Mouse (Mus musculus) heart, embryonic 10.5 days (tissue): ENCODE results near the gene 1700034J05Rik. TPM values are rescaled to one million over a fixed set of nuclear protein-coding genes. Genes with fewer than 3 reads are reported as not detected.

Experiments
- DNase-seq: peaks from one replicate; pipeline ENCODE4 v3.0.0-alpha.2; 2017; ENCODE audit warnings: low spot score
- H3K27ac ChIP-seq: fragments of 300-500 bp; sonication (generic); 2 replicates; pipeline ENCODE4 v1.5.1; 2016; ENCODE audit warnings: mild to moderate bottlenecking
- H3K27me3 ChIP-seq: fragments of 300-500 bp; sonication (generic); 2 replicates; pipeline ENCODE4 v1.6.1; 2016; ENCODE audit warnings: mild to moderate bottlenecking; ENCODE audit not compliant: poor library complexity, insufficient read depth, severe bottlenecking
- H3K36me3 ChIP-seq: fragments of 300-500 bp; sonication (generic); 2 replicates; pipeline ENCODE4 v1.6.1; 2016; ENCODE audit warnings: mild to moderate bottlenecking, moderate library complexity
- H3K4me1 ChIP-seq: fragments of 300-500 bp; sonication (generic); 2 replicates; pipeline ENCODE4 v1.6.1; 2016; ENCODE audit warnings: mild to moderate bottlenecking
- H3K4me3 ChIP-seq: fragments of 300-500 bp; sonication (generic); 2 replicates; pipeline ENCODE4 v1.5.1; 2016; ENCODE audit warnings: mild to moderate bottlenecking, moderate library complexity
- H3K9me3 ChIP-seq: fragments of 300-500 bp; sonication (generic); 2 replicates; pipeline ENCODE4 v1.6.1; 2016; ENCODE audit warnings: mild to moderate bottlenecking, moderate library complexity
- WGBS: fragments of 180-500 bp; shearing (Covaris S2); methylation state at CpG from one replicate; pipeline ENCODE4 v1.1.7; 2016; 5-methylcytosine and 5-hydroxymethylcytosine counted together
- polyA plus RNA-seq: library from polyadenylated mRNA; unstranded; fragments of >200 nt; fragmentation: Nextera tagmentation; extraction: Ambion mirVana; gene quantifications from 2 replicates; pipeline ENCODE4 v1.2.1, GENCODE M21; 2016

The 1700034J05Rik gene
- polyA plus RNA-seq, 1 experiment from 2014 or later: 0.33 TPM

- H3K36me3 ChIP-seq: 0 out of 2 replicates have a peak, but pooled peaks cover 4% of the 10 kb centered on the region
- no peaks in the 10 kb centered on the region for H3K27me3 ChIP-seq
- H3K4me1 ChIP-seq: peaks cover 57% of the 10 kb centered on the region
- no peak overlapping the region for H3K4me3 ChIP-seq
- WGBS: 45% methylated on average over 5 of the region's 5 CpGs
- peak overlapping the region; percentile 12; the same call in 1 of the 2 replicates for H3K27ac ChIP-seq
- no peak for DNase-seq
- H3K9me3 ChIP-seq: no peaks in the 10 kb centered on the region
Observed at GRCm38 (mm10) chr6:146960956-146961355, 6.7 kb upstream of the 1700034J05Rik start.

DNA sequence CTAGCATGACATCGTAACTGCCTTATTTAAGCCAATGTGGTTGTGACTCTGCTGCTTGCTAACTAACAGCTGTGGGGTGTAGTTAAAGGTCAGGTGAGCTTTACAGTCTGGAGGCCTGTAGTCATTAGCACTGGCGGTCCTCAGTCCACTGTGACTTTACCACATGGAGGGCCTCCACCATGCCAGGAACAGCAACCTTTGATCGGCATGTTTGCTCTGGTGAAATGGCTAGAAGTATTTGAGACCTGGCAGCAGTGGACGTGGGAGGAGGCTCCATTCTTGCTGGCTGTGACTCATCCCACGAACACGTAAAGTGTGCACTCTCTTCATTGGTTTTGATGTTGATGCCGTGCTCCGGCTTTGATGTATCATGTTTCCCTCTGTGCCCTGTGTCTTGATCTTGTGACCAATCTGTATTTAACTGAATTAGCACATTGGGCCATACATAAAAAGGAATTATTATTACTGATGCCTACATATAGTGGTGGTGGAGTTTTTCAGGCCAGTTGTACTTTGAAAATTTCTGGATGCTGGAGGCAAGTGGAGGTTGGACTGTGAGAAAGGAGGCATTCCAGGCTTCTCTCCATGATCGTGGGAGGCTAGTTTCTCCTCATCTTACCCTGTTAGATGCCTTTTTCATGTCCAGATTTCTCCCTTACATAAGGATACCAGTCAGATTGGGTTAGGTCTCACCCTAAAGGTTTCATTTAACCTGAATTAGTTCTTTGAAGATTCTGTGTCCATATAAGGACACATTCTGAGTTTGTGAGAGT is 5.9 kb upstream of the 1700034J05Rik start:
- no peaks in the 10 kb centered on the region for H3K27me3 ChIP-seq
- DNase-seq: no peak
- WGBS: 71% methylated on average over 9 of the region's 9 CpGs
- no peak overlapping the region for H3K27ac ChIP-seq
- 0 out of 2 replicates have a peak, but pooled peaks cover 4% of the 10 kb centered on the region for H3K36me3 ChIP-seq
- H3K4me1 ChIP-seq: peaks cover 57% of the 10 kb centered on the region
- no peaks in the 10 kb centered on the region for H3K9me3 ChIP-seq
- H3K4me3 ChIP-seq: no peak overlapping the region

- 64% methylated on average over 1 of the region's 1 CpGs for WGBS
- Histone ChIP-seq H3K27ac (no peak overlapping the region), H3K4me1 (peaks cover 56% of the 10 kb centered on the region), H3K27me3 (no peaks in the 10 kb centered on the region), H3K9me3 (no peaks in the 10 kb centered on the region), H3K36me3 (0 out of 2 replicates have a peak, but pooled peaks cover 4% of the 10 kb centered on the region), H3K4me3 (no peak overlapping the region)
- DNase-seq: no peak
Observed at GRCm38 (mm10) chr6:146958694-146959093, 4.5 kb upstream of the 1700034J05Rik start.

- no peaks in the 10 kb centered on the region for H3K36me3 ChIP-seq
- WGBS: 95% methylated on average over 1 of the region's 1 CpGs
- no peaks in the 10 kb centered on the region for H3K27me3 ChIP-seq
- no peaks in the 10 kb centered on the region for H3K9me3 ChIP-seq
- H3K27ac ChIP-seq: no peak overlapping the region
- peaks cover 54% of the 10 kb centered on the region for H3K4me1 ChIP-seq
- H3K4me3 ChIP-seq: no peak overlapping the region
- DNase-seq: no peak
Observed at GRCm38 (mm10) chr6:146956961-146957360, 2.7 kb upstream of the 1700034J05Rik start.

GRCm38 (mm10) chr6:146955896-146956295 is 1.7 kb upstream of the 1700034J05Rik start:
- H3K4me1 ChIP-seq: peaks cover 48% of the 10 kb centered on the region
- peak; percentile 90 for DNase-seq

GRCm38 (mm10) chr6:146955475-146955874 is 1.3 kb upstream of the 1700034J05Rik start:
- DNase-seq: no peak
- Histone ChIP-seq H3K36me3 (no peaks in the 10 kb centered on the region), H3K4me3 (peak overlapping the region; percentile 31; the same call in 1 of the 2 replicates), H3K27me3 (no peaks in the 10 kb centered on the region), H3K4me1 (peaks cover 46% of the 10 kb centered on the region), H3K27ac (no peak overlapping the region), H3K9me3 (no peaks in the 10 kb centered on the region)
- WGBS: 63% methylated on average over 1 of the region's 1 CpGs

More at GRCm38 (mm10) chr6:146955896-146956295, 1.7 kb upstream of the 1700034J05Rik start:
- H3K27me3 ChIP-seq: no peaks in the 10 kb centered on the region
- WGBS: 17% methylated on average over 12 of the region's 12 CpGs
- peak overlapping the region; percentile 56; the same call in 1 of the 2 replicates for H3K27ac ChIP-seq
- H3K36me3 ChIP-seq: no peaks in the 10 kb centered on the region
- peak overlapping the region; percentile 31; the same call in 1 of the 2 replicates for H3K4me3 ChIP-seq
- no peaks in the 10 kb centered on the region for H3K9me3 ChIP-seq

DNA sequence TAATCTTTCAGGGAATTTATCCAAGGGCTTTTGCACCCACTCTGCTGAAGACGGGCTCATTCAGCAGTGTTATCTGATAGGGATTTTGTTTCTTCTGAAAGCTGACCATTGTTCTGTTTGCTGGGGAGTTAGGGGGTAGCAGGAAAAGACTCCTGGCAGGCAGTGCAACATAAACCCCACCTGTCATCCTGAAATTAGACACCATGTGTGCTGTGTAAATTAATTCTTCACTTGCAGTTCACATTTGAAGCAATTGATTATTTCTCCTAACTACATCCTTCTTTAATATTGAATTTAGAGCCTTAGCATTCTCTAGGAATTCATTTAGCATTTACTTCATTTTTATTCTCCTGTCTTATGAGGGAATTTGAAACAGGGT is 3.8 kb downstream of the 1700034J05Rik start:
- H3K4me1 ChIP-seq: peaks cover 57% of the 10 kb centered on the region
- WGBS: 21% methylated on average over 1 of the region's 1 CpGs
- no peaks in the 10 kb centered on the region for H3K27me3 ChIP-seq
- DNase-seq: no peak
- no peaks in the 10 kb centered on the region for H3K9me3 ChIP-seq
- H3K27ac ChIP-seq: no peak overlapping the region
- H3K4me3 ChIP-seq: no peak overlapping the region
- H3K36me3 ChIP-seq: no peaks in the 10 kb centered on the region

DNA sequence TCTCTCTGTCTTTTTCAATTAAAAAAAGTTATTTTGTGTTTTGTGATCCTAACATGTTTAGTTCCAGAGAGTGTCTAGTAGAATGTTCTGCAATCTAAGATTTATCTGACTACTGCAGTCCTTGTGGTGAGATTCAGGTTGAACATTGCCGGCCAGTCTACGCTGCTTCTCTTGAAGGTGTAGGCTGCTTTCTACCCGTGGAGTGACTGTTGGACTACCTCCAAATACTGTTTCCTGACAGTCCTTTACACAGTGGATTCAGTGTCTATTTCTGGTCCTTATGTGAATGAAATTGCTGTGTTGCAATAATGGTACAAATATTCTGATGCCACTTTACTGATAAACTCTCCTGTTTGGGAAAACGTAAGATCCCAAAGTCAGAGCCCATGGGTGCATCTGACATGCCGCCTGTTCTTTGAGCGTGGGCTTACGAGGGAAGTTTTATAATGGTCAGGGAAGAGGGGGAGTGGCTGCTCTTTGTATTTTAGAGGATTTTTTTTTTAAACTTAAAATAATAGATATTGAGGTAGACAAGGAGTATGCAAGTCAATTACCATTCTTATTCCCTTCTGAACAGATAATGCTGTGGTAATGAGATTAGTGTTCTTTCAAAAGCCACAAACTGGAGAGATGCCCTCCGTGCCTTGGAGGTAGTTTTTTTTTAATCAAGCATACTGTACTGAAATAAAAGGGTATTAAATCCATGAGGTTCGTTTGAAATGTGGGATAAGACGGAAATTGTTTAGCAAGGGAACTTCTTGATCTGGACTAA is 4.4 kb downstream of the 1700034J05Rik start:
- Histone ChIP-seq H3K27ac (no peak overlapping the region), H3K36me3 (no peaks in the 10 kb centered on the region), H3K4me3 (no peak overlapping the region), H3K9me3 (no peaks in the 10 kb centered on the region), H3K27me3 (no peaks in the 10 kb centered on the region), H3K4me1 (peaks cover 58% of the 10 kb centered on the region)
- WGBS: 70% methylated on average over 10 of the region's 10 CpGs
- DNase-seq: no peak

GRCm38 (mm10) chr6:146947186-146947585 is 7.0 kb downstream of the 1700034J05Rik start:
- Histone ChIP-seq H3K27ac (peak overlapping the region; percentile 65; the same call in 1 of the 2 replicates), H3K27me3 (no peaks in the 10 kb centered on the region), H3K36me3 (no peaks in the 10 kb centered on the region), H3K4me3 (no peak overlapping the region), H3K9me3 (no peaks in the 10 kb centered on the region), H3K4me1 (peaks cover 65% of the 10 kb centered on the region)
- 57% methylated on average over 4 of the region's 4 CpGs for WGBS
- DNase-seq: no peak

DNA sequence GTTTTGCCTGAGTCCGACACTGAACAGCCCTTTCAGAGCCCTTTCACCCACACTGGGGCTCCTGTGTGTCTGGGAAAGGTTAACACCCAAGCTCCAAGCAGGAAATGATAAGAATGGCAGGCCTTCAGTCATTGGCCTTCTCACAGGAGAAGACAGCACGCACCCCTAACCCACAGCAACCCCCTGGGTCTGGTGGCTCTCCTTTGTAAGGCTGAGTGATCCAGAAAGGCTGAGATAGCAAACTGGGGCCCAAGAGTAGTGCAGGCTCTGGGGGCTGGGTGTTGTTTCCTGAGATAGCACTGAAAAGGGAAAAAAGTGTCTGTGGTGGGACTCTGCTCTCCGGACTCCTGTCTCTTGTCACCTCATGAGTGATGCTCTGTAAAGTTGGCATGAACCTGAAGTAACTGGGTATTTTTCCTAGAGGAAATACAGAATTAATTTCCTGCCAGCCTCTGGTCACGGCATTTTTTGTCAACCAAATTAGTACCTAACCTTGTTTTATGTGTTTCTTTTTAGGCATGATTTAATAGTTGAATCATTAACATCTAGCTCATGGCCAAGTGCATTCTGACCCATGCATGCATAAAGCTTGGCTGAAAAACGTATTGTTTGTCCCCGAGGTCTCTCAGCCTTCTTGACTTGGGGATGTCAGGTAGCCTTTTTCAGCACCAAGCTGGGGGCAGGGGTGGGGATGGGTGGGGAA is 7.7 kb downstream of the 1700034J05Rik start:
- Histone ChIP-seq H3K9me3 (no peaks in the 10 kb centered on the region), H3K27ac (peak overlapping the region; percentile 65; the same call in 1 of the 2 replicates), H3K36me3 (no peaks in the 10 kb centered on the region), H3K4me3 (no peak overlapping the region), H3K27me3 (no peaks in the 10 kb centered on the region), H3K4me1 (peaks cover 66% of the 10 kb centered on the region)
- DNase-seq: no peak
- WGBS: 44% methylated on average over 6 of the region's 6 CpGs

GRCm38 (mm10) chr6:146944830-146945229 is 9.4 kb downstream of the 1700034J05Rik start:
- WGBS: 51% methylated on average over 4 of the region's 4 CpGs
- Histone ChIP-seq H3K9me3 (no peaks in the 10 kb centered on the region), H3K27me3 (no peaks in the 10 kb centered on the region), H3K4me1 (peaks cover 67% of the 10 kb centered on the region), H3K4me3 (no peak overlapping the region), H3K36me3 (peaks cover 2% of the 10 kb centered on the region; the same call in 1 of the 2 replicates), H3K27ac (peak overlapping the region; percentile 62)
- DNase-seq: no peak

DNA sequence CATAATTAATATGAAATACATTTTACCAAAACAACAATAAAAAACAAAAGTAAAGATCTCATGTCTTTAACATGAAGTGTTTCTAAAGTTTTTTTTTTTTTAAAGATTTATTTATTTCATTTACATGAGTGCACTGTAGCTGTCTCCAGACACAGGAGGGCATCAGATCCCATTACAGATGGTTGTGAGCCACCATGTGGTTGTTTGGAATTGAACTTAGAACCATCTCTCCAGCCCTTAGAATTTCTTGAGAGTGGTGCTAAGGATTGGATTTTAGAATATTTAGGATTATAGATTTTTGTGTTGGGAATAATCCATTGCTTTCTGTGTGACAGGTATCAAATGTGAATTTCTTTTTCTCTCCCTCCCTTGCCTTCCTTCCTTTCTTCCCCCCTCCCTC is 10.2 kb downstream of the 1700034J05Rik start:
- peaks cover 67% of the 10 kb centered on the region for H3K4me1 ChIP-seq

More for the DNA sequence above, 10.2 kb downstream of the 1700034J05Rik start:
- DNase-seq: no peak
- Histone ChIP-seq H3K27ac (no peak overlapping the region), H3K27me3 (no peaks in the 10 kb centered on the region), H3K36me3 (peaks cover 10% of the 10 kb centered on the region), H3K9me3 (no peaks in the 10 kb centered on the region), H3K4me3 (no peak overlapping the region)
